Mouse (Mus musculus) lung, postnatal 14 days (tissue): Measurements from ENCODE around the gene Ccnf.

Experiments
- DNase-seq: peaks from one replicate; pipeline ENCODE4 v3.0.0; 2021

The Ccnf gene

DNA sequence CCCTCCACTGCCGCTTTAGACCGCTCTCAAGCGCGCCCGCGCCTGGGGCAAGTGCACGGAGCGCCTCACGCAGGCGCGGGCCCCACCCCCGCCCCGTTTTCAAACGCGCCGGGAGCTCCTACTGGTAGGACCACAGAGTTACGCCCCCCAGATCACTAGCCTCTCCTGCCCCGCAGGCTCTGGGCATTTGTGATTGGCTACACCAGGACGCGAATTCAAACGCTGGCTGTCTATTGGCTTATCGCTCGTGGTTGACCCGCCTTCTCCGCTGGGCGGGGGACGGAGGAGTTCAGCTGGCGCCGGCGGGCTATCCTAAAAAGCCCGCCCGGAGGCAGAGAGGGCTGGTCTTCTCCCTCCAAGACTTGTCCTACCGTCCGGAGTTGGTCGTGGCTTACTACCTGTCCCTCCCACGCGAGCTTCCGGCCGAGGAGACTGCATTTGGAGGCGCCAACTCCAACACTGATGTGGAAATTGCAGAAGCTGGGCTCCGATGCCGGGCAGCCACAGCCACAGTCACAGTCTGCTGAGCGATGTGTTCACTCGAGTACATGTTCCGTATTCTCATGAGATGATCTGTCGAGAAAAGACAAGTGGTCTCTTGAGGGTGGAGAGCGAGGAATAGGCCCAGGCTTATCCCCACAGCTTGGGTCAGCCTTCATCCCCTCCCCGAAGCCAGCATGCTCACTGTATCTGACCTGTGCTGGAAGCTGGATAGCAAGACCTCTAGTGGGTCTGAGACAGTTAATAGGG, at the start of gene Ccnf:
Ccnf (minus strand) TSS at position 165 of the 750 bp plus-strand sequence.
- DNase-seq, result peak; percentile 94

DNA sequence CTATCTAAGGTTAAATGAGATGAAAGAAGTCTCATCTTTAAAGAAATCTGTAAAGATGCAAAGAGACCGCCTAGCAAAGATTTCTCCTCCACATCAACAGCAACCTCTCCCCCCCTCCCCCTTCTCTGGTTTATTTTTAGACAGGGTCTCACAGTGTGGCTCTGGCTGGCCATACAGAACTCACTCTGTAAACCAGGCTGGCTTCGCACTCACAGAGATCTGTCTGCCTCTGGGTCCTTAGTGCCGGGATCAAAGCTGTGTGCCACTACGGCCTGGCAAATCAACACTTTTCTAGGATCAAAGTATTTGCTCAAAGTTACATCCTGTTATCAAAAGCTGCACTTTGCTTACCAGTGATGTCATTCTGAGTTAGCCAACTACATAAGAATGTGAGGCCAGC, 49.4 kb upstream of the Ccnf start:
- DNase-seq, result no peak

DNA sequence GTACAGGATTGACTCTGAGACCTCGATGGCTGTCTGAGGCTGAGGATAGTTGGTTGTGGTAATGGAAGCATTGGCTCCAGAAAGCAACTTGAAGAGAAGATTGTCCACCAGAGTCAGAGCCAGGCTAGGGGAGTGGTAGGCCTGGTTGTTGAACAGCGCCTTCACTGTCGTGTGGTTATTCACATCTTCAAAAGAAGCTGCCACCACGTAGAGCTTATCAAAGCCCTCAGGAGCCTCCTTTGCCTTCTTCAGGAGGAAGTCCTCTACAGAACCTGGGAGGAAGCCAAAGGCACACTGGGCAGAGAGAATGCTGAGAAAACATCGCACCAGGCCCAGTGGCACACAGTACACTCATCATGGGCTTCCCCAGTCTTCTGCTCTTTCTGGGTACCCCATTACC, 38.1 kb upstream of the Ccnf start:
- DNase-seq, result no peak

DNA sequence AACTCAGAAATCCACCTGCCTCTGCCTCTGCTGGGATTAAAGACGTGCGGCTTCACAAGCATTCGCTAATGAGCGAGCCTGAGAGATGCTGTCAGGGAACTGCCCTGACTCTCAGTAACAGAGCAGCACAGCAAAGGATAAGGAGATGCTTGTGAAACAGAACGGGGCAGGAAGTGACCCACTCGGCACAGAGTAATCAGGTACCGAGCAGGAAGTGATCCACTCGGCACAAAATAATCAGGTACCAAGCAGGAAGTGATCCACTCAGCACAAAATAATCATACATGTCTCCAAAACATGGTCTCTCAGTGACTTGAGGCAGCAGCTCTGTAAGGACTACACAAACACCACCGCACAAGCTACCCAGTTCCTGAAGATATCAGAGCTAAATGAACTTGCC, 37.2 kb upstream of the Ccnf start:
- no peak for DNase-seq

DNA sequence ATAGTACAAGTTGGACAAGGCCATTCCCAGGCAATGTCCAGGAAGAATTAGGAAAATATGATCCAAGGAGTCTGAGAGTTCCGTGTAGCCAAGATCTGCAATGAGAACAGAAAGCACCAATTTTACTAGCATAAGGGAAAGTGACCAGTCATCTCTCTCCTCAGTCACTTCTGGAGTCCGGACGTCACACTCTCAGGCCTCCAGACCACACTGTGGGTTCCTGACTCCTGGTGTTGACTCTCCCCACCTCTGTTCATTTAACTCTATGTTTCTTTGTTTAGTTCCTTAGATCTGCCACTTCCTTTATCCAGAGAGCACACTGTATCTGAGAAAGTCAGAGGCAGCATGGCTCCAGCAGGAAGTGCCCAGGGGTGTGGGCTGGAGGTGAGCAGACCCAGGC, 34.4 kb upstream of the Ccnf start:
- no peak for DNase-seq

DNA sequence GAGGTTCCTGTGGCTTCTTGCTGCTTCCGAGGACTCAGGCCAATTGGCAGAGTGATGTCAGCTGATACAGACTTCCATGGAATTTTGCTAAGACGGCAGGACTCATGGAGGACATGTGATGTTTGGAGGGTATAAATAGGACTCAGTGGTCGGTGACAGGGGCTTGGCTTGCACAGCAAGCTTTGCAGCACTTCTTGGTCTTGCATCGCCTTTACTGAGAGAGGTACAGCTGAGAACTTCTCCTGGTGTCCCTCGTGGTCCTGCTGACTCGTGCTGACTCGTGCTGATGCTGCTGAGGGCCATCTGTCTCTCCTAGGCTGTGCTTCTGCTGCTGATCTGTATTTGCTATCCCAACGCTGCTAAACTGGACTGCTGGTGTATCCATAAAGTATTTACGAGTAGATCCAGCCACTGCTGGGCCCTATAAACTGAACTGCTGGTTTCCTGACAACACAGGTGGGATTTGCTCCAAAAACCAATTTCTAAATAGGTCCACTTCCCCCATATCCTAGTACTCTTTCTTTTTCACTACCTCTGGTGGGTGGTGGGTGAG, 32.1 kb upstream of the Ccnf start:
- no peak for DNase-seq

DNA sequence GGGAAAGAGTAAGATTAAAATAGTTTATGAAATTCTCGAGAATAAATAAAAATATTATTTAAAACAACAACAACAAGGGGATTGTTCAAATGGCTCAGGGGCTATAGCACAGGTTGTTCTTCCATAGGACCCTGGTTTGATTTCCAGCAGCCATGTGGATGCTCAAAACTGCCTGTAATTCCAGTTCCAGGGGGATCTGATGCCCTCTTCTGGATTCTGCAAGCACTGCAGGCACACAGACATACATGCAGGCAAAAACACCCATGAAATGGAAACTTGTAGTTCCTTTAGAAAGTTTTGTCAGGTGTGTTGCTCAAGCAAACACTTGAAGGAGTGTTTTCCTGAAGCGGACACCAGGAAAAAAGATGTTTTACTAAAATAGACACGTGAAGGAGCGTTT, 31.4 kb upstream of the Ccnf start:
- DNase-seq, result peak; percentile 7

DNA sequence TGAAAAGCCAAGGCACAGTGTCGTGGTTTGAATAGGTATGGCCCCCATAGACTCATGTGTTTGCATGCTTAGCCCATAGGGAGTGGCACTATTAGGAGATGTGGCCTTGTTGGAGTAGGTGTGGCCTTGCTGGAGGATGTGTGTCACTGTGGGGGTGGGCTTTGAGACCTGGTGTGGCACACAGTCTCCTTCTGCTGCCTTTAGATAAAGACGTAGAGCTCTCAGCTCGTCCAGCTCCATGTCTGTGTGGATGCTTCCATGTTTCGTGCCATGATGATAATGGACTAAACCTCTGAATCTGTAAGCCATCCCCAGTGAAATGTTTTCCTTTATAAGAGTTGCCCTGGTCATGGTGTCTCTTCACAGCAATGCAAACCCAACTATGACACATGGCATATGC, 28.6 kb upstream of the Ccnf start:
- no peak for DNase-seq

DNA sequence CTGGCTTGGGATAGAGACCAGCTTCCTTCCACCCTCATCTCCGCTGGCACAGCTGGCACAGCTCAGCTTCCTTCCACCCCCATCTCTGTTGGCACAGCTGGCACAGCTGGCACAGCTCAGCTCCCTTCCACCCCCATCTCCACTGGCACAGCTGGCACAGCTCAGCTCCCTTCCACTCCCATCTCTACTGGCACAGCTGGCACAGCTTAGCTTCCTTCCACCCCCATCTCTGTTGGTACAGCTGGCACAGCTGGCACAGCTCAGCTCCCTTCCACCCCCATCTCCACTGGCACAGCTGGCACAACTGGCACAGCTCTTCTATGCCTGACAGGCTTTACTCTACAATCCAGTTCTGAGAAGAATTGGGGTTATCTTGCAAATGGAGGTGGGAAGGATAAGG, 15.8 kb upstream of the Ccnf start:
- DNase-seq, result no peak

DNA sequence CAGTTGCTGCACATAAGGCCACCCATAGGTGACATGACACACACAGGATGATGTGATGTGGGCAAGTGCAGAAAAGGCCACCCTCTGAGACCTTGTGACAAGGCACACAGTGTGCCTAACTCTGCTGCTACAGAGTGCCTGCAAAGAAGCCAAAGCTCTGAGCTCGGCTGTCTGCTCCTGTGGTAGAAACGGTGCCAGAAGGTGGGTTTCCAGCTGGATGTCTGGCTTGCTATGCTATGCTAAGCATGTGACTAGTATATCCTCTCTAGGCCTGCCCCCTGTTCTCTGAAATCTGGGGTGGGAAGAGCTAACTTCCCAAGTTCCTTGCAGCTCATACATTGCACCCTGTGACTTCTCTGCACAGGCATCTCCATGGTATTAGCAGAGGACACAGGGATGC, 13.5 kb upstream of the Ccnf start:
- no peak for DNase-seq

DNA sequence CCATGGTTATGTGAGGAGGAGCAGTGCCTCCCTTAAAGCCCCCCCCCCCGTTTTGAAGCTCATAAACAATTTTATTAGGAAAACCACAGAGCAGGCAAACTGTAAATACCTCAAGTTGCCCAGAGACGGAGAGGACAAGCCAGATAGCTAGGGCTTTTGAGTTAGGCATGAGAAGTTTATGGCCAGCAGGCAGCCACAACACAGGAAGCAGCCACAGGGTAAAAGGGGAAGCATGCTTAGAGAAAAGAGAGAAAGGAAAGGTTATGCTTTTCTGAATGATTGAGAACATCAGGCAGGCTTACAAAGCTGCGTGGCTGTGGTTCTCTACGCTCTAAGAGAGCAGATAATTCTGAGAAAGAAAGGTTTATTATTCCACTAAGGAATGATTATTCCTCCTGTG, 9.2 kb upstream of the Ccnf start:
- no peak for DNase-seq

DNA sequence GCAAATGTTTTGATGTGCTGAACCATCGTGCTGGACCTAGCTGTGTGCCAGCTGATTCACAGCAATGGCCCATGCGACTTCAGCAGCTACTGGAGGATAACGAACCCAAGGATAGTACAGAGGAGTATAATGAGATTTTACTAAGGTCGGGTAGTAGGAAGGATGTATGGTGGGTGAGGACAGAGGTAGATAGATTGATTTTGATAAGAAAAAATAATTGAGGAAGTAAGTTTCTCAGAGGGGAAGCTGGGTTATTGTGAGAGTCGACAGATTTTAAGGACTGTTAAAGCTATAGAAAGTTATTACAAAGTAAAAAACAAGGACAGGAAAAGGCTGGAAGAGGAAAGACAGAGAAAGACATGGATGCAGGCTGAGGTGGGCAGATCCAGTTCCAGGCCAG, 8.4 kb upstream of the Ccnf start:
- DNase-seq, result no peak

DNA sequence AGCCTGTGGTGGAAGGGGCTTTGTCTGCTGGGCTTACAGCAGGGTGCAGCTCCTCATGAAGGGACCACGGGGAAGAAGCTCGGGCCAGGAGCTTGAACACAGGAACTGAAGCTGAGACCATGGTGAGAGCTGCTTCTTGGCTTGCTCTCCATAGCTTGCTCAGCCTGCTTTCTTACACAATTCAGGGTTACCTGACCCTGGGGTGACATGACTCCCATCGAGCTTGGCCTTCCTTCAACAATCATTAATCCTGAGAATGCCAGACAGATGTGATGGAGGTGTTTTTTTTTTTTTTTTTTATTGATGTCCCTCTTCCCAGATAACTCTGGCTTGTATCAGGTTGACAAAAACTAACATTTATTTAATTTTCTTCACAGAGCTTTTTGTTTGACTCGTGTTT, 7.7 kb upstream of the Ccnf start:
- DNase-seq, result no peak

DNA sequence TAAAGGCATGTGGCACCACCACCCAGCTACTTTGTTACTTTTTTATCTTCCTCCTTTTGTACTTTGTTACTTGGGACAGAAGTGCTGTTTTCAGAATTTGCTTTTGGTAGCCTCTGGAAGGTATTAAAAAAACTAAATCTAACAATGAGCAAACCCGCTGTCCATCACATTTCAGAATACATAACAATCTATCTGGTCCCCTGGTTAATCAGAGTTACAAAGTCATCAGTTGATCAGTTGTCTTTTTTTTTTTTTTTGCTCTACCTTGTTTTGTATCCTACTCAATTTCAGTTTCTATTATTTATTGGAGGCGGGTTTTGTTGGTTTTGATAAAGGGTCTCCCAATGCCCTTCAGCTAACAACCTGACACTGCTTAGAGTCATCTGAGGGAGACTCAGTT, 1.0 kb upstream of the Ccnf start:
- no peak for DNase-seq

DNA sequence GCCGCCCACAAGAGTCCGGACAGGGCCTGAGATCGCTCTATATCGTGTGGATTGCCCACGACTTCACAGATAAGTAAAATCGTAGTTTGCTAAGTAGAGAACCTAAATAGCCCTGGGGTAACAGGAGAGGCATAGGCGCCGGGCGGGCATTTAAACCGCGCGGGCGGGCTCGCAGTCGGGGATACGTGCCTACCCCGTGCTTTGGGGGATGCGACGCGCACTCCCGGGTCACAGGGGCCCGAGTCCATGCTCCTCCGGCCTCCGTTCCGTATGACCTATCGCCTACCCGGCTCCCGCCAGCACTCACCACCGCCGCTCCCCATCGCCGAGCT, 330 bp downstream of the Ccnf start:
- DNase-seq, result no peak

DNA sequence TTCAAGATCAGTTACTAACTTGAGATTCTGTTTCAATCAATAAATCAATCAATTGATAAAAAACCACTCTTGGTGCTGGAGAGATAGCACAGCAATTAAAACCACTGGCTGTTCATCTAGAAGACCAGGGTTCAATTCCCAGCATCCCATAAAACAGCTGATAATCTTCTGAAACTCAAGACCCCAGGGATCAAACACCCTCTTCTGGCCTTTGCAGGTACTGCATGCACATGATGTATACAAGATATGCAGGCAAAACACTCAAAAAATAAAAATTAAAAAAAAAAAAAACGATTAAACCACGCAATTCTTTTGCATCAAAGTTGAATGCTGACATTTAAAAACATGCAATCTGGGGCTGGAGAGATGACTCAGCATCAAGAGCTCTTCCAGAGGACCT, 2.6 kb downstream of the Ccnf start:
- DNase-seq, result no peak

DNA sequence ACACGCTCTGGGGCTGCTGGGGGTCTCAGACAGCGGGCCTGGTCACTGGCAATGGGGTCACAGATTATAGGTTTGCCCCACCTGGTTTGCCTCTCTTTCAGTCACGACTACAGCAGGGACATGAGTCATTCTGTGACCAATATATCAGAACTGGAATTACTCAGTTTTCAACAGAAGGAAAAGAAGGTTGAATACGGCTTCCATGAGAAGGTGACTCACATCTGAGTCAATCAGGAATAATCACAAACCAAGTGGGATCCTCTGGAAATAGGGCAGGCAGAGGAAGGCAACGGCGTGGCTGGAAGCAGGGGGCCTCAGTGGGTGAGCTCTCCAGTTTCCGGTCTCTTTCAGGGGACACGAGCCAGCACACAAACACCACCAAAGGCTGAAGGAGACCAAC, 7.2 kb downstream of the Ccnf start:
- DNase-seq, result no peak

DNA sequence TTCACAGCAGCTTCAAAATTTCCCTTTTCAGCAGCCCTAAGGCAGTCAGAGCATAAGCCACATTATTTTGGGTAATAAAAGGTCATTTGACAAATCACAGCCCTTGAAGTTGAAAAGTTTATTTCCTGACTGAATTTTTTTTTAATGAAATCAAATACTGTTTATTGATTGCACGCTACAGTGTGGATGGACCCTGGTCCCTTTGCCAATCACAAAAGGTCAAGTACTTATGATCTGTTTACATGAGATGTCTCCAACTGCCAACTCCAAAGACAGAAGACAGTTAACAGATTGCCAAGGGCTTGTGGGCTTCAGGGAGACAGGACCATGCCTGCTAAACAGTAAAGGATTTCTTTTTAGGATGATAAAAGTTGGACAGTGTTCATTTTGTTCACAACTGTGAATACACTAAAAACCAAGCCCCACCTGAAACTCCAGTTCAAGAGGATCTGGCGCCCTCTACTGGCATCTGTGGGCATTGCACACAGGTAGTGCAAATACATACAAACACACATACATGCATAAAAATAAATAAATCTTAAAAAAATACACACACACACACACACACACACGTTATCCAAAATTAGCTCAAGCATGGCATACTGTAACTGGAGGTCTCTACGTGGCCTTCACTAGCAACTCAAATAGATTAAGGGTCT, 7.8 kb downstream of the Ccnf start:
- DNase-seq, result peak; percentile 43

DNA sequence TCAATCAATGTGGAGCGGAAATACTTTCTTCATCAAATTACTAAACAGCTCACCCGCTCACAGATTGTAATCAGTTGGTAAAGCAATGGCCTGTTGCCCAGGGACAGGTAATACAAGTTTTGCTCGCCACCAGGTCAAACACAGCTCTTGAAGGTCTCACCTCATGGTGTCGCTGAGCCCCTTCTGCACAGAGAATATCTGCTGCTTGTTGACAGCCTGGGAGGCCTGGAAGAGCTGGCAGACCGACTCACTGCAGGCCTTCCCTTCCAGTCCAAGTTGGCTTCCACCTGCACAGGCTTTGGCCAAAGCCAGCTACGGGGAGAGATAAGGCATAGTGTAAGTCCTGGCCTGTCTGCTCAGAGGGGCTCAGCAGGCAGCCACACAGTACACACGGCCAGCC, 14.4 kb downstream of the Ccnf start:
- DNase-seq, result no peak

DNA sequence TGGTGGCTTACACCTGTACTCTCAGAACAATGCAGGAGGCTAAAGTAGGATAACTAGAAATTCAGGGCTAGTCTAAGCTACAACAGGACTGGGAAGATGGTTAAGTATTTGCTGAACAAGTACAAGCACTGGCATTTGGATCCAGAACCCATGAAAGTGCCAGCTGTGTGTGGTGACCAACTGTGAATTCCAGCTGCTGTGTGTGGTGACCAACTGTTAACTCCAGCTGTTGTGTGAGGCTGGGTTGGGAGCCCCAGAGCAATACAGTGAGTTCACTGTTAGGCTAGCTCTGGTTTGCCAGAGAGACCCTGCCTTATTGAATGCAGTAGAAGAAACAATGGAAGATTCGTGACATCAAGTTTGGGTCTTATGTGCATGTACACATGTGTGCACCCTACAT, 14.8 kb downstream of the Ccnf start:
- no peak for DNase-seq

DNA sequence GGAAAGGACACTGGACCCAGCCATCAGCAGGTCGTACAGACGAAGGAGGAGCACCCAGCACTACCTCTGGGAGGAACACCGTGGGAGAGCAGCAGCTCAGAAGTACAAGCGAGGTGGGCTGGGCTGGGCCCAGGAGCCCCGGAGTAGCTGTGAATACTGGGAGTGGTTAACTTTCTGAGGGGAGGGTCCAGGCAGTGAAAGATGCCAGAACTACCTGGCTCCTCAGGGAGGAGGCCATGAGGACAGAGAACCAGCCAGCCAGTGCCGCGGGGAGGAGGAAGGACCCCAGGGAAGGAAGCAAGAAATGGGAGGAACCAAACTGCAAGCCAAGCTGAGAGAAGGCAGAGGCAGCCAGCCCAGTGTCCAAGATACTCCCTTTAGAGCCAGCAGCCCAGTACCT, 23.3 kb downstream of the Ccnf start:
- DNase-seq, result no peak

DNA sequence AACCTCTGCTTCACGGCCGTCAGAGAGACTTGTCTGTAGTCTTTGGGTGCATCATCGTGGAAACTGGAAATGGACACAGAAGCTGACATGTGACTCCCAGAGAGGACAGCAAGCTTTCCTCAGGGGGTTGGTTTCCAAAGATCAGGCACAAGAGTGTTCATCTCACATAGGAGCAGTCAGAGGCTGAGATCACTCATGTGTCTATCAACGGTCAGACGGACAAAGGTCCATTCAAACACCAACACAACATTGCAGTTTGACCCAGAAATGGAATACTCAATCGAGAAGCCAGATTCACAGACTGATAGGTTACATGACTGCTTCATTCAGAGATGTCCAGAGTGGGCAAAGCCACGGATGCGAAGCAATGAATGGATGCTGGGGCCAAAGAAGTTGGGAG, 24.6 kb downstream of the Ccnf start:
- DNase-seq, result no peak

DNA sequence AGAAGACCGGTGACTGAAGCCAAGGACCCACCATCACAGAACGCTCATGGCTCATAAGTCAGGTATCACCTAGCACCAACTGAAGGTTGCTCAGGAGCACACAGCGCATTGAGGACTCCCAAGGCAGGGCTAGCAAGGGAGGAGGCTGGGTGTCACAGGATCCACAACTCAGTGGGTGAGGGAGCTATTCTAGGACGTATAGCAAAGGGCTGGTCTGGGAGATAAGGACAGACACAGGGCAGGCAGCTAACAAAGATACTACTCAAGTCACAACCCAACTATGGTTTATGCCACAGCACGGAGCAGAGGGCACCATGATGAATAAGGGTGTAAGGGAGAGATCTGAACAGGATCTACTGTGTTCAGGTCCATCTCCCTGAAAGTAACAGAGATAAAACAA, 25.4 kb downstream of the Ccnf start:
- no peak for DNase-seq

DNA sequence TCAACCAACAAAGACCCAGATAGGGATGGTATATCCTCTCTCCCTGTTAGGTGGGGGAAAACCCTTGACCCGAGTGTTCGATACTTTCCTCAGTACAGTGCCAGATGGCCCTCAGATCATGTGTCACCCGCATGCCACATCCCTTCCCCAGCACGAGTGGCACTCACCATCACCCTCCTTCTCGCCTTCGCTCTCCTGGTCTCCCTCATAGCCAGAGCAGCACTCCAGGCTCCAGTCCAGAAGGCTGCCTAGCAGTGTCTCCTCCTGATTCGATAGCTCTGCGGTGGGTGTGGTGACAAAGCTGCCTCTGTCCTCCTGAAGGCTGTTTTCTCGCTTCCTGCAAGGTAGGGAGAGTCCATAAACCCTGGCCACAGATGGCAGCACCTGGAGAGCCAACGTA, 26.5 kb downstream of the Ccnf start:
- DNase-seq, result no peak

DNA sequence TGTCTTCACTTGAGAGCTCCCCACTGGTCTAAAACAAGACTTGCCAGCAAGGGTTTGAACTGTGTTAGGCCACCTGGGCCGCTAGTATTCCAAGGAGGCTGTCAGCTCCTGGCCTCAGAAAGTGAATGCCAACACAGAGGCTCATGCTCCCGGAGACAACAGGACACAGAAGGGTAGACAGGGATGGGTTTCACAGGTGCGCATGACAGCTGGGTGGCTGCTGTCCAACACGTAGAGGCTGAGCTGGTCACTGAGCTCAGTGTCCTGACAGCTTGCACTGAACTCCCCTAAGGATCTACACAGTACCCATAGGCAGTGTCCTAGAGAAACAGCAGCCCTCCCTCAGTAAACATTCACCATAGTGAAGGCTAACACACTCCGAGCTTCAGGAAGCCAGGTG, 27.8 kb downstream of the Ccnf start:
- no peak for DNase-seq
